Mouse (Mus musculus) midbrain, embryonic 12.5 days (tissue): ENCODE measurements around the gene Slc25a36. TPM values are rescaled to one million over a fixed set of nuclear protein-coding genes. Genes with fewer than 3 reads are reported as not detected.

ENCODE experiments used
- ATAC-seq: fragments of 200-750 bp; cut with Nextera tagmentation; 2 replicates; pipeline ENCODE4 v1.8.0; 2017; ENCODE audit warnings: low read depth, moderate TSS enrichment, moderate library complexity; ENCODE audit not compliant: low FRiP score
- H3K27ac ChIP-seq: fragments of 300-500 bp; sonication (generic); replicated peaks from 2 replicates; pipeline ENCODE4 v1.5.1; 2016; ENCODE audit warnings: mild to moderate bottlenecking
- H3K27me3 ChIP-seq: fragments of 300-500 bp; sonication (generic); 2 replicates; pipeline ENCODE4 v1.6.1; 2016; ENCODE audit warnings: mild to moderate bottlenecking
- H3K36me3 ChIP-seq: fragments of 300-500 bp; sonication (generic); 2 replicates; pipeline ENCODE4 v1.6.1; 2016
- H3K4me1 ChIP-seq: fragments of 300-500 bp; sonication (generic); 2 replicates; pipeline ENCODE4 v1.6.1; 2016
- H3K4me2 ChIP-seq: fragments of 300-500 bp; sonication (generic); replicated peaks from 2 replicates; pipeline ENCODE4 v1.6.1; 2016; ENCODE audit warnings: mild to moderate bottlenecking, moderate library complexity
- H3K4me3 ChIP-seq: fragments of 300-500 bp; sonication (generic); 2 replicates; pipeline ENCODE4 v1.5.1; 2016; ENCODE audit warnings: mild to moderate bottlenecking
- H3K9ac ChIP-seq: fragments of 300-500 bp; sonication (generic); replicated peaks from 2 replicates; pipeline ENCODE4 v1.6.1; 2016; ENCODE audit warnings: mild to moderate bottlenecking, moderate library complexity
- H3K9me3 ChIP-seq: fragments of 300-500 bp; sonication (generic); 2 replicates; pipeline ENCODE4 v1.6.1; 2016; ENCODE audit warnings: mild to moderate bottlenecking
- WGBS: fragments of 180-500 bp; shearing (Covaris S2); methylation state at CpG from one replicate; pipeline ENCODE4 v1.1.7; 2016; 5-methylcytosine and 5-hydroxymethylcytosine counted together
- polyA plus RNA-seq: library from polyadenylated mRNA; unstranded; fragments of >200 nt; fragmentation: Nextera tagmentation; extraction: Ambion mirVana; gene quantifications from 2 replicates; pipeline ENCODE4 v1.2.1, GENCODE M21; 2016

Gene Slc25a36
- polyA plus RNA-seq, 1 experiment from 2014 or later = 91.8 TPM

DNA sequence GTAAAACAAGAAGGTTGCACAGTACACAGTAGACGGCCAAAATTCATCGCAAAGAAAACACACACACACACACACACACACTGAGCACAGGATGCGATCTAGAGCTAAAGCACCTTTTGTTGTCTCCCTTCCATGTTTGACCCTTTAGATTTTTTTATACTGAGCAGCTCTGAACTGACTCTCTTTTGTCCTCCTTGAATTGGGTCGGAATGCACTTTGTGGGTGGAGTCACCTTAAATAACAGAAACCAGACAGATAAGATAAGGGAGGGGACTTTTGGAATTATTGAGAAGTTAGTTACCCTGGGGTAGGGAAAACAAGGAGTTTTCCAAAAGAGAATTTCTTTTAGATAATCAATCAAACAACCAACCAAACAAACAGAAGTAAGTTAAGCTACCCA lies 85.0 kb downstream of the Slc25a36 start:
- 95% methylated on average over 4 of the region's 4 CpGs for WGBS
- no peak overlapping the region for H3K4me2 ChIP-seq

More for the DNA sequence above, 85.0 kb downstream of the Slc25a36 start:
- Histone ChIP-seq H3K27ac (no peak overlapping the region), H3K27me3 (0 out of 2 replicates have a peak, but pooled peaks cover 3% of the 10 kb centered on the region), H3K4me1 (no peaks in the 10 kb centered on the region), H3K4me3 (no peak overlapping the region), H3K9me3 (0 out of 2 replicates have a peak, but pooled peaks cover 3% of the 10 kb centered on the region), H3K36me3 (no peaks in the 10 kb centered on the region), H3K9ac (no peak overlapping the region)
- no peak for ATAC-seq

Other genes starting within 250 kb of the Slc25a36 start
- gene Pxylp1, start 218.5 kb downstream of the Slc25a36 start, polyA plus RNA-seq = 57.0 and 61.9 TPM in 2 replicates
- gene Spsb4, start 92.3 kb downstream of the Slc25a36 start, polyA plus RNA-seq = 122 and 126 TPM in 2 replicates